Mouse (Mus musculus) ES-E14 (cell line): ENCODE data around the gene Dlg2. TPM values are rescaled to one million over a fixed set of nuclear protein-coding genes. Genes with fewer than 3 reads are reported as not detected.

Experiments used
- DNase-seq: peaks from one replicate; pipeline ENCODE4 v3.0.0-alpha.2; 2013; ENCODE audit warnings: low read depth, low spot score
- H3K27ac ChIP-seq: 2 replicates; pipeline ENCODE4 v1.5.1; 2012; ENCODE audit warnings: low read depth, mild to moderate bottlenecking, low read length, moderate library complexity, mixed read lengths; ENCODE audit not compliant: poor library complexity, insufficient read depth, severe bottlenecking
- H3K36me3 ChIP-seq: 2 replicates; pipeline ENCODE4 v1.6.1; 2012; ENCODE audit warnings: mild to moderate bottlenecking, low read length, moderate library complexity, mixed read lengths; ENCODE audit not compliant: control insufficient read depth, poor library complexity, insufficient read depth, severe bottlenecking
- H3K4me1 ChIP-seq, 2 experiments: fragments of 150-350 bp in 1 of 2; sonication (generic) in 1 of 2; 2 replicates each; pipeline ENCODE4 v1.6.1; 2012; ENCODE audit warnings: low read length in 2 of 2, mild to moderate bottlenecking in 1 of 2, mixed read lengths in 1 of 2; ENCODE audit not compliant: control insufficient read depth in 2 of 2, insufficient read depth in 2 of 2, poor library complexity in 1 of 2
- H3K4me3 ChIP-seq, 2 experiments: fragments of 150-350 bp in 1 of 2; sonication (generic) in 1 of 2; 2 replicates each; pipeline ENCODE4 v1.5.1; 2012; ENCODE audit warnings: low read length in 2 of 2, low read depth in 1 of 2, mild to moderate bottlenecking in 1 of 2, mixed read lengths in 1 of 2; ENCODE audit not compliant: insufficient read depth in 1 of 2, poor library complexity in 1 of 2, severe bottlenecking in 1 of 2
- H3K9ac ChIP-seq: 2 replicates; pipeline ENCODE4 v1.6.1; 2012; ENCODE audit warnings: low read depth, mild to moderate bottlenecking, low read length, mixed read lengths; ENCODE audit not compliant: poor library complexity, insufficient read depth, severe bottlenecking
- H3K9me3 ChIP-seq: fragments of 150-350 bp; sonication (generic); 2 replicates; pipeline ENCODE4 v1.6.1; 2012; ENCODE audit warnings: low read depth, mild to moderate bottlenecking, low read length; ENCODE audit not compliant: control insufficient read depth, insufficient read depth
- CHD2 ChIP-seq: IDR thresholded peaks from 2 replicates; pipeline ENCODE4 v1.6.1; 2014; ENCODE audit warnings: mild to moderate bottlenecking, low read depth, low read length, inconsistent platforms
- HCFC1 ChIP-seq: IDR thresholded peaks from 2 replicates; pipeline ENCODE4 v1.6.1; 2012; ENCODE audit warnings: low read length, inconsistent platforms, borderline replicate concordance; ENCODE audit not compliant: insufficient read depth
- MAFK ChIP-seq: IDR thresholded peaks from 2 replicates; pipeline ENCODE4 v1.6.1; 2014; ENCODE audit warnings: mild to moderate bottlenecking, low read depth, low read length, inconsistent platforms; ENCODE audit not compliant: insufficient read depth
- ZC3H11A ChIP-seq: IDR thresholded peaks from 2 replicates; pipeline ENCODE4 v1.6.1; 2012; ENCODE audit warnings: low read depth, mild to moderate bottlenecking, inconsistent platforms, low read length, borderline replicate concordance
- ZNF384 ChIP-seq: IDR thresholded peaks from 2 replicates; pipeline ENCODE4 v1.6.1; 2012; ENCODE audit warnings: low read depth, low read length, inconsistent platforms
- in situ Hi-C, 2 experiments: fragments of 600-800 bp; cut with MboI; formaldehyde crosslinking; loops; one replicate each; pipeline ENCODE4 v1.15.1; 2025; ENCODE audit warnings: low sequenced_read_pairs in 2 of 2, inconsistent platforms in 1 of 2; ENCODE audit not compliant: unreplicated experiment in 2 of 2
- total RNA-seq: library from RNA; depleted of rRNA; stranded (reverse); fragments of 300-350 nt; gene quantifications from 2 replicates; pipeline ENCODE4 v1.2.3, GENCODE M21; 2012

Gene Dlg2
- total RNA-seq, 1 experiment: 0.13 TPM

DNA sequence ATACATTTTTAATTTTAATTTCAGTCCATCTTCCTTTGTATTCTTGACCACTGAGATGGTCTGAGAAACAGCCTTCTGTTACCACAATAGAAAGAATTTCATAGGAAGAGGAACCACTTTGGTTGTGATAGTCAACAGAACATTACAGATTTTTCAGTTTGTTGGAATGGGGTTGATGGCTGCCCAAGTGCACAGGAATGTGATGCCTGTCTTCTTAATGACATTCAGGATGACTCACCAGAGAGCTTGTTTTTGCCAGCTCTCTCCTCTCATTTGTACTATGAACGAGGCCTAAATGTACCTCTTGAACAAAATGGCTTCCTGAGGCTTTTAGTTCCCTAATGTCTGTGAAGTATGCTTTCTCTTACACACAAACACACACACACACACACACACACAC, 1107.1 kb downstream of the Dlg2 start:
- H3K4me3 ChIP-seq: no peak overlapping the region
- in situ Hi-C loops: no loop called here
- no peak overlapping the region for H3K9ac ChIP-seq
- no peaks in the 10 kb centered on the region for H3K4me1 ChIP-seq
- no peaks in the 10 kb centered on the region for H3K9me3 ChIP-seq
- no peaks in the 10 kb centered on the region for H3K36me3 ChIP-seq
- DNase-seq: no peak
- TF ChIP-seq CHD2: no peak
- no peak for TF ChIP-seq ZNF384
- no peak for TF ChIP-seq MAFK
- H3K27ac ChIP-seq: no peak overlapping the region

- no peak overlapping the region for H3K9ac ChIP-seq
- no peak overlapping the region for H3K27ac ChIP-seq
- H3K9me3 ChIP-seq: no peaks in the 10 kb centered on the region
- no peak overlapping the region for H3K4me3 ChIP-seq
- no peaks in the 10 kb centered on the region for H3K4me1 ChIP-seq
- TF ChIP-seq ZNF384 (no peak), HCFC1 (no peak), MAFK (no peak), CHD2 (no peak), ZC3H11A (no peak)
- in situ Hi-C loops: no loop called here
- H3K36me3 ChIP-seq: no peaks in the 10 kb centered on the region
- no peak for DNase-seq
These were observed 1115.0 kb downstream of the Dlg2 start for GRCm38 (mm10) chr7:91591261-91592170.

GRCm38 (mm10) chr7:91598549-91598948, 1122.1 kb downstream of the Dlg2 start:
- TF ChIP-seq HCFC1 (no peak), CHD2 (no peak), ZC3H11A (no peak), ZNF384 (no peak), MAFK (no peak)
- no peak overlapping the region for H3K9ac ChIP-seq
- in situ Hi-C loops: no loop called here
- no peaks in the 10 kb centered on the region for H3K36me3 ChIP-seq
- no peaks in the 10 kb centered on the region for H3K9me3 ChIP-seq
- DNase-seq: no peak
- no peak overlapping the region for H3K4me3 ChIP-seq
- H3K4me1 ChIP-seq: no peaks in the 10 kb centered on the region
- no peak overlapping the region for H3K27ac ChIP-seq

GRCm38 (mm10) chr7:91601307-91601706, 1124.8 kb downstream of the Dlg2 start:
- Histone ChIP-seq H3K9ac (no peak overlapping the region), H3K4me1 (no peaks in the 10 kb centered on the region), H3K27ac (no peak overlapping the region), H3K36me3 (no peaks in the 10 kb centered on the region), H3K9me3 (no peaks in the 10 kb centered on the region), H3K4me3 (no peak overlapping the region)
- in situ Hi-C loops: no loop called here
- no peak for DNase-seq
- TF ChIP-seq ZNF384: no peak
- no peak for TF ChIP-seq ZC3H11A

- Histone ChIP-seq H3K27ac (no peak overlapping the region), H3K4me3 (no peak overlapping the region), H3K9ac (no peak overlapping the region), H3K9me3 (no peaks in the 10 kb centered on the region), H3K4me1 (no peaks in the 10 kb centered on the region), H3K36me3 (no peaks in the 10 kb centered on the region)
- DNase-seq: no peak
- TF ChIP-seq CHD2: no peak
- in situ Hi-C loops: no loop called here
These were observed 1127.1 kb downstream of the Dlg2 start for GRCm38 (mm10) chr7:91603561-91603960.
